Mouse (Mus musculus) gastrocnemius, postnatal 14 days (tissue): ENCODE results near the gene Dcps. TPM values are rescaled to one million over a fixed set of nuclear protein-coding genes. Genes with fewer than 3 reads are reported as not detected.

Experiments
- DNase-seq: peaks from one replicate; pipeline ENCODE4 v3.0.0; 2021; ENCODE audit warnings: mixed read lengths
- intact Hi-C: fragments of 180-260 bp; cut with DNase I; formaldehyde crosslinking; loops from one replicate; pipeline ENCODE4 v1.15.1; 2025; ENCODE audit warnings: low total_unique reads
- total RNA-seq, 2 experiments: library from RNA; stranded (reverse); gene quantifications; 2 replicates each; pipeline ENCODE4 v1.2.3; 2021

Gene Dcps
- total RNA-seq, 2 experiments from 2014 or later: 5.8 to 7.4 TPM

- intact Hi-C loops: no loop called here
- no peak for DNase-seq
Measured at GRCm38 (mm10) chr9:35145829-35146228, 30.0 kb downstream of the Dcps start.

- no peak for DNase-seq
- intact Hi-C loops: no loop called here
Measured at GRCm38 (mm10) chr9:35145118-35145517, 30.7 kb downstream of the Dcps start.

- no peak for DNase-seq
- intact Hi-C loops: no loop called here
Measured at GRCm38 (mm10) chr9:35142221-35142620, 33.6 kb downstream of the Dcps start.

- intact Hi-C loops: no loop called here
- no peak for DNase-seq
Measured at GRCm38 (mm10) chr9:35139231-35139744, 36.6 kb downstream of the Dcps start.

- intact Hi-C loops: no loop called here
- no peak for DNase-seq
Measured at GRCm38 (mm10) chr9:35138029-35138428, 37.8 kb downstream of the Dcps start.

- no peak for DNase-seq
- intact Hi-C loops: no loop called here
Measured at GRCm38 (mm10) chr9:35135575-35135974, 40.3 kb downstream of the Dcps start.

GRCm38 (mm10) chr9:35131637-35132397 lies 44.0 kb downstream of the Dcps start:
- DNase-seq: no peak
- intact Hi-C loops: no loop called here

GRCm38 (mm10) chr9:35128995-35129418 lies 46.9 kb downstream of the Dcps start:
- DNase-seq: no peak
- intact Hi-C loops: no loop called here

- DNase-seq: no peak
- intact Hi-C loops: no loop called here
Measured at GRCm38 (mm10) chr9:35128564-35128963, 47.3 kb downstream of the Dcps start.

- no peak for DNase-seq
- intact Hi-C loops: no loop called here
Measured at GRCm38 (mm10) chr9:35127561-35127960, 48.3 kb downstream of the Dcps start.

- DNase-seq: no peak
- intact Hi-C loops: no loop called here
Measured at GRCm38 (mm10) chr9:35127147-35127546, 48.7 kb downstream of the Dcps start.

- no peak for DNase-seq
- intact Hi-C loops: no loop called here
Measured at GRCm38 (mm10) chr9:35124678-35124955, 51.2 kb downstream of the Dcps start.

- intact Hi-C loops: no loop called here
- no peak for DNase-seq
Measured at GRCm38 (mm10) chr9:35123804-35124677, 51.8 kb downstream of the Dcps start.

- no peak for DNase-seq
- intact Hi-C loops: no loop called here
Measured at GRCm38 (mm10) chr9:35123456-35123803, 52.4 kb downstream of the Dcps start.

GRCm38 (mm10) chr9:35122551-35123266 lies 53.2 kb downstream of the Dcps start:
- intact Hi-C loops: no loop called here
- no peak for DNase-seq

GRCm38 (mm10) chr9:35119168-35119567 lies 56.7 kb downstream of the Dcps start, which contains the start of gene St3gal4:
St3gal4 (minus strand) TSS chr9:35119268.
- intact Hi-C loops: no loop called here

GRCm38 (mm10) chr9:35118563-35118962 lies 57.3 kb downstream of the Dcps start:
- intact Hi-C loops: no loop called here
- DNase-seq: no peak

More at GRCm38 (mm10) chr9:35119168-35119567, 56.7 kb downstream of the Dcps start, which contains the start of gene St3gal4:
- DNase-seq: no peak

GRCm38 (mm10) chr9:35117384-35118295 lies 58.2 kb downstream of the Dcps start:
- intact Hi-C loops: no loop called here
- peak; percentile 42 for DNase-seq
